Mouse (Mus musculus) left cerebral cortex, adult 8-10 months (tissue): ENCODE measurements around the gene Olfr1238. TPM values are rescaled to one million over a fixed set of nuclear protein-coding genes. Genes with fewer than 3 reads are reported as not detected.

Experiments
- DNase-seq, 2 experiments: peaks; one replicate each; pipeline ENCODE4 v3.0.0; 2022; ENCODE audit warnings: low spot score in 2 of 2
- total RNA-seq, 4 experiments: library from RNA; stranded (reverse); gene quantifications; 2 replicates each; pipeline ENCODE4 v1.2.4; 2022

Olfr1238 gene
- total RNA-seq: not detected

GRCm38 (mm10) chr2:89409576-89409975 lies at the start of gene Olfr1238:
TSS of gene Olfr1238 (minus strand) at chr2:89409676.
- DNase-seq: no peak

- DNase-seq: no peak
Observed at GRCm38 (mm10) chr2:89442900-89443299, 33.4 kb upstream of the Olfr1238 start, which contains the start of gene Olfr1240. TSS of gene Olfr1240 (minus strand) at chr2:89443000.

GRCm38 (mm10) chr2:89420307-89420706 lies 10.8 kb upstream of the Olfr1238 start, which contains the start of gene Olfr1239:
TSS of gene Olfr1239 (minus strand) at chr2:89420407.
- DNase-seq: no peak

- no peak for DNase-seq
Observed at GRCm38 (mm10) chr2:89414557-89414956, 5.1 kb upstream of the Olfr1238 start.

GRCm38 (mm10) chr2:89400882-89401281 lies 8.6 kb downstream of the Olfr1238 start:
- no peak for DNase-seq

- no peak for DNase-seq
Observed at GRCm38 (mm10) chr2:89364765-89365164, 44.7 kb downstream of the Olfr1238 start, which contains the start of gene Olfr1234. TSS of gene Olfr1234 (minus strand) at chr2:89364865.

Other genes starting within 250 kb of the Olfr1238 start
- gene Olfr1224-ps1, start 245.6 kb downstream of the Olfr1238 start, total RNA-seq: not detected
- gene Olfr1225, start 235.0 kb downstream of the Olfr1238 start, total RNA-seq: not detected
- gene Olfr1226, start 209.6 kb downstream of the Olfr1238 start, total RNA-seq: not detected
- not detected for gene Olfr1228, start 155.6 kb downstream of the Olfr1238 start, total RNA-seq
- not detected for gene Olfr1229, start 121.7 kb downstream of the Olfr1238 start, total RNA-seq
- gene Olfr1230, start 112.4 kb downstream of the Olfr1238 start, total RNA-seq: not detected
- gene Olfr1231, start 102.6 kb downstream of the Olfr1238 start, total RNA-seq: not detected
- gene Olfr1232, start 80.0 kb downstream of the Olfr1238 start, total RNA-seq: not detected
- not detected for gene Olfr1233, start 67.3 kb downstream of the Olfr1238 start, total RNA-seq
- gene Olfr1234, start 44.8 kb downstream of the Olfr1238 start, total RNA-seq: not detected
- gene Olfr1239, start 10.7 kb upstream of the Olfr1238 start, total RNA-seq: not detected
- not detected for gene Olfr1240, start 33.3 kb upstream of the Olfr1238 start, total RNA-seq
- not detected for gene Olfr1241, start 77.5 kb upstream of the Olfr1238 start, total RNA-seq
- gene Olfr1242, start 88.7 kb upstream of the Olfr1238 start, total RNA-seq: not detected
- gene Olfr1243, start 121.8 kb upstream of the Olfr1238 start, total RNA-seq: not detected
- gene Olfr1245, start 168.8 kb upstream of the Olfr1238 start, total RNA-seq: not detected
- gene Olfr1246, start 183.5 kb upstream of the Olfr1238 start, total RNA-seq: not detected
- gene Olfr1247, start 204.5 kb upstream of the Olfr1238 start, total RNA-seq: under 1 TPM; 0.07 to 0.23 (median 0.11) TPM
- not detected for gene Olfr1248, start 208.6 kb upstream of the Olfr1238 start, total RNA-seq
- not detected for gene Olfr1249, start 225.3 kb upstream of the Olfr1238 start, total RNA-seq